Mouse (Mus musculus) midbrain, embryonic 12.5 days (tissue): Measurements from ENCODE around the gene Snx29. TPM values are rescaled to one million over a fixed set of nuclear protein-coding genes. Genes with fewer than 3 reads are reported as not detected.

ENCODE experiments used
- ATAC-seq: fragments of 200-750 bp; cut with Nextera tagmentation; 2 replicates; pipeline ENCODE4 v1.8.0; 2017; ENCODE audit warnings: low read depth, moderate TSS enrichment, moderate library complexity; ENCODE audit not compliant: low FRiP score
- H3K27ac ChIP-seq: fragments of 300-500 bp; sonication (generic); replicated peaks from 2 replicates; pipeline ENCODE4 v1.5.1; 2016; ENCODE audit warnings: mild to moderate bottlenecking
- H3K27me3 ChIP-seq: fragments of 300-500 bp; sonication (generic); 2 replicates; pipeline ENCODE4 v1.6.1; 2016; ENCODE audit warnings: mild to moderate bottlenecking
- H3K36me3 ChIP-seq: fragments of 300-500 bp; sonication (generic); 2 replicates; pipeline ENCODE4 v1.6.1; 2016
- H3K4me1 ChIP-seq: fragments of 300-500 bp; sonication (generic); 2 replicates; pipeline ENCODE4 v1.6.1; 2016
- H3K4me2 ChIP-seq: fragments of 300-500 bp; sonication (generic); replicated peaks from 2 replicates; pipeline ENCODE4 v1.6.1; 2016; ENCODE audit warnings: mild to moderate bottlenecking, moderate library complexity
- H3K4me3 ChIP-seq: fragments of 300-500 bp; sonication (generic); 2 replicates; pipeline ENCODE4 v1.5.1; 2016; ENCODE audit warnings: mild to moderate bottlenecking
- H3K9ac ChIP-seq: fragments of 300-500 bp; sonication (generic); replicated peaks from 2 replicates; pipeline ENCODE4 v1.6.1; 2016; ENCODE audit warnings: mild to moderate bottlenecking, moderate library complexity
- H3K9me3 ChIP-seq: fragments of 300-500 bp; sonication (generic); 2 replicates; pipeline ENCODE4 v1.6.1; 2016; ENCODE audit warnings: mild to moderate bottlenecking
- WGBS: fragments of 180-500 bp; shearing (Covaris S2); methylation state at CpG from one replicate; pipeline ENCODE4 v1.1.7; 2016; 5-methylcytosine and 5-hydroxymethylcytosine counted together
- polyA plus RNA-seq: library from polyadenylated mRNA; unstranded; fragments of >200 nt; fragmentation: Nextera tagmentation; extraction: Ambion mirVana; gene quantifications from 2 replicates; pipeline ENCODE4 v1.2.1, GENCODE M21; 2016

Snx29 gene
- polyA plus RNA-seq, 1 experiment from 2014 or later = 19.6 TPM

DNA sequence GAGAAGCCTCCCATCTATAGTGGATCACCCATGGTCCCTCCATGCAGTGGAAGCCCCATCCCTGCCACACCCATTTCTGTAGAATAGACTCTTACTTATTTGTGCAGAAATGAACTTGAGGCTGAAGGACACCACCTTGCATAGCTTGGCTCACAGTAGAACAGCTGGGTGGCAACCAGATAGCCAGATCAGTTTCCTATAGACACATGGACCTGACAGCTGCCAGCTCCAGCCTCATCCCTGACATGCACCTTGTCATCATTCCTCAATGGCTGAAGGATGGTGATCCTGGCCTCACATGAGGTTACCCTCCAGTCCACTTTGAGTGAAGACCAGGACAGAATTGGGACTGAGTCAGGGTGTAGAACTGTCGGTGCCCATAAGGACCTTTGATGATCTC lies 394.2 kb downstream of the Snx29 start:
- H3K27me3 ChIP-seq = no peaks in the 10 kb centered on the region
- H3K4me1 ChIP-seq = no peaks in the 10 kb centered on the region
- no peak overlapping the region for H3K4me3 ChIP-seq
- no peak overlapping the region for H3K9ac ChIP-seq
- WGBS = 95% methylated on average over 1 of the region's 1 CpGs
- ATAC-seq = no peak
- H3K27ac ChIP-seq = no peak overlapping the region
- no peak overlapping the region for H3K4me2 ChIP-seq
- H3K9me3 ChIP-seq = no peaks in the 10 kb centered on the region
- peaks cover 5% of the 10 kb centered on the region; the same call in 1 of the 2 replicates for H3K36me3 ChIP-seq

DNA sequence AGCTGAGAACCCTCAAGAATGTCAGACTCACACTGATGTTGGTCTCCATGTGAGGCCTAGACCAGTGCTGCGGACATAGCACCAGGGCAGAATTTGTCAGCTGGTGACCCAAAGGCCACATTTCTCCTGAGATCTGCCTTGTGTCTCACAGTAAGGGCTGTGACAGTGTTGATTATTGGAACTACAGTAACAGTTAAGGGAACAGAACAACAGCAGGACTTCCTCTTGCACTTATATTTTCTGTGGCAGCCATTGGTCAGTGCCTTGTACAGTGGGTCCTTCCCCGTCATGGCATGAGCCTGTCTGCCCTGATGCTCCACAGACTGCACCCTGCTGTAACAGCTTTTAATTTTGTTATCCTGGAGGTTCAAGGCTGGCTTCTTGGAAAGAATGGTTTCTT lies 403.2 kb downstream of the Snx29 start:
- no peak overlapping the region for H3K4me3 ChIP-seq
- no peak for ATAC-seq
- WGBS = 79% methylated on average over 2 of the region's 2 CpGs

GRCm38 (mm10) chr16:11727331-11727730 lies 404.6 kb downstream of the Snx29 start:
- H3K9ac ChIP-seq = no peak overlapping the region
- H3K27me3 ChIP-seq = no peaks in the 10 kb centered on the region
- no peak overlapping the region for H3K4me2 ChIP-seq
- no peaks in the 10 kb centered on the region for H3K4me1 ChIP-seq
- H3K36me3 ChIP-seq = no peaks in the 10 kb centered on the region
- 91% methylated on average over 9 of the region's 9 CpGs for WGBS
- ATAC-seq = no peak
- no peak overlapping the region for H3K27ac ChIP-seq
- H3K4me3 ChIP-seq = no peak overlapping the region
- no peaks in the 10 kb centered on the region for H3K9me3 ChIP-seq

More for the DNA sequence above, 403.2 kb downstream of the Snx29 start:
- H3K36me3 ChIP-seq = no peaks in the 10 kb centered on the region
- no peak overlapping the region for H3K27ac ChIP-seq
- no peak overlapping the region for H3K4me2 ChIP-seq
- H3K9me3 ChIP-seq = no peaks in the 10 kb centered on the region
- H3K9ac ChIP-seq = no peak overlapping the region
- H3K4me1 ChIP-seq = no peaks in the 10 kb centered on the region
- H3K27me3 ChIP-seq = no peaks in the 10 kb centered on the region

- Histone ChIP-seq H3K36me3 (no peaks in the 10 kb centered on the region), H3K4me3 (no peak overlapping the region), H3K4me1 (no peaks in the 10 kb centered on the region), H3K9ac (no peak overlapping the region), H3K27ac (no peak overlapping the region), H3K9me3 (no peaks in the 10 kb centered on the region), H3K4me2 (no peak overlapping the region), H3K27me3 (no peaks in the 10 kb centered on the region)
- ATAC-seq = no peak
- 81% methylated on average over 3 of the region's 3 CpGs for WGBS
Observed at GRCm38 (mm10) chr16:11728131-11728530, 405.4 kb downstream of the Snx29 start.

- no peaks in the 10 kb centered on the region for H3K36me3 ChIP-seq
- WGBS = 84% methylated on average over 3 of the region's 3 CpGs
- H3K4me3 ChIP-seq = no peak overlapping the region
- H3K27me3 ChIP-seq = no peaks in the 10 kb centered on the region
- ATAC-seq = no peak
- no peak overlapping the region for H3K4me2 ChIP-seq
- H3K9ac ChIP-seq = no peak overlapping the region
- H3K4me1 ChIP-seq = no peaks in the 10 kb centered on the region
- no peaks in the 10 kb centered on the region for H3K9me3 ChIP-seq
- H3K27ac ChIP-seq = no peak overlapping the region
Observed at GRCm38 (mm10) chr16:11728627-11729026, 405.9 kb downstream of the Snx29 start.

GRCm38 (mm10) chr16:11729111-11729510 lies 406.4 kb downstream of the Snx29 start:
- Histone ChIP-seq H3K27me3 (no peaks in the 10 kb centered on the region), H3K9ac (no peak overlapping the region), H3K4me1 (no peaks in the 10 kb centered on the region), H3K27ac (no peak overlapping the region), H3K4me2 (no peak overlapping the region), H3K4me3 (no peak overlapping the region), H3K9me3 (no peaks in the 10 kb centered on the region), H3K36me3 (no peaks in the 10 kb centered on the region)
- ATAC-seq = no peak
- 87% methylated on average over 6 of the region's 6 CpGs for WGBS

DNA sequence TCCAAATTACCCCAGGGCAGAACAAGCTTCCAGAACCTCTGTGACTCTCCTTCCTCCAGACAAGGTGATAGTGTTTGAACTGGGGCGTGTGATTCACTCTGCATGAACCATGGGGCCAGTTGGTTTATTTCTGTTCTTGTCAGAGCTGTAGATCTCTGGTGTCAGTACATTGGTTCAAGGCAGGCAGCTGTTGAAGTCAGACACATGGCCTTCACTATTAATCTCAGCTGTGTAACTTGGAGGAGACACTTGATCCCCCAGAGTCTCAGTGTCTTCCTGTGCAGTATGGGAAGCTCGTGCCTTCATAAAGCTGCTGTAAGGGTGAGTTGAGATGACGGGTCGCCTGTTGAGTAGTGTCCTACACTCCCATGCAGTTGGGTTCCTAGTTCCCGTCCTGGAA lies 407.1 kb downstream of the Snx29 start:
- 85% methylated on average over 5 of the region's 5 CpGs for WGBS

DNA sequence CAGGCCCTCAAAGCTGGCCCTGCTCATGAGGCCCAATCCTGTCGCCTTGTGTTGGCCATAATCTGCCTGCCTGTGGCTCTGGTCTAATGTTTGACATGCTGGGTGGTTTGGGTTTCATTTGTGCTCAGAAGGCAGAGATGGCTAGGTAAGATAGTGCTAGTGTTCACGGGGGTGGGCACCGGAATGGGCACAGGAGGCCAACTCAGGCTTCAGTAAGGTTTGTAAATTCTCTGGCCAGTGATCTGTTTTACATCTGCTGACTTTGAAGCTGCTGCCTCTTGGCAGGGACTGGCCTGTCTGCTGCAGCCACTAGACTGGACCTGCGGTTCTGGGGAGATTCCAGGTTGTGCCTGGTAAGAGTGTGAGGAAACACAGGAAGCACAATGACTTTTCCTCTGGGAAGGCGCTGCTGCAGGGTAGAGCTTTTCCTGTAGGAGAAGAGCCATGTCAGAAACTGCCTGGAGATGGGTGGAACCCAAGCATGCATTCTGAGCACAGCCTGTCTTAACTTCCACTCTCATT lies 408.4 kb downstream of the Snx29 start:
- H3K4me3 ChIP-seq = no peak overlapping the region
- no peaks in the 10 kb centered on the region for H3K27me3 ChIP-seq
- ATAC-seq = no peak
- H3K4me1 ChIP-seq = no peaks in the 10 kb centered on the region
- H3K36me3 ChIP-seq = no peaks in the 10 kb centered on the region
- no peak overlapping the region for H3K4me2 ChIP-seq
- H3K9ac ChIP-seq = no peak overlapping the region
- no peak overlapping the region for H3K27ac ChIP-seq
- H3K9me3 ChIP-seq = no peaks in the 10 kb centered on the region
- 84% methylated on average over 5 of the region's 5 CpGs for WGBS

More for the DNA sequence above, 407.1 kb downstream of the Snx29 start:
- no peak overlapping the region for H3K9ac ChIP-seq
- no peaks in the 10 kb centered on the region for H3K9me3 ChIP-seq
- no peak for ATAC-seq
- H3K27me3 ChIP-seq = no peaks in the 10 kb centered on the region
- H3K4me3 ChIP-seq = no peak overlapping the region
- no peaks in the 10 kb centered on the region for H3K4me1 ChIP-seq
- H3K27ac ChIP-seq = no peak overlapping the region
- H3K36me3 ChIP-seq = no peaks in the 10 kb centered on the region
- no peak overlapping the region for H3K4me2 ChIP-seq

GRCm38 (mm10) chr16:11738341-11738740 lies 415.6 kb downstream of the Snx29 start:
- no peaks in the 10 kb centered on the region for H3K9me3 ChIP-seq
- WGBS = 54% methylated on average over 7 of the region's 7 CpGs

DNA sequence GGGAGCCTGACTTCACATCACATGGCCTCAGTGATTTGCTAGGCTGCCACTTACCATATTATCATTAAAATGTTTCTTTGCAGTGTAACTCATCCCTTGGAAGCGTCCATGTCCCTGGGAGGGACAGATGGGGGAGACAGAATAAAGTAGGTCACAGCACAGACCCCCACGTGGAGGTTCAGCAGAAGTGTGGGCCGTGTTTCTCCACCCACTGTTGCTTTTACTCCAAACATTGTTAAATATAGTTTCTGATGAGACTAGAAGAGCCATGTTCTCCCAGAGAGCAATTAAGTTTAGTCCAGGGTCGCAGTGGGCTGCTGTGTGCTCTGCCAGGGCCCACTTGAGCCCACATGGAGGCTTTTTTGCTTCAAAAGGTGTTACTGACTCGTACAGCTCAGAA lies 419.2 kb downstream of the Snx29 start:
- Histone ChIP-seq H3K36me3 (no peaks in the 10 kb centered on the region), H3K9ac (no peak overlapping the region), H3K9me3 (no peaks in the 10 kb centered on the region), H3K4me2 (no peak overlapping the region), H3K27me3 (no peaks in the 10 kb centered on the region), H3K27ac (no peak overlapping the region), H3K4me1 (no peaks in the 10 kb centered on the region), H3K4me3 (no peak overlapping the region)
- ATAC-seq = no peak
- 86% methylated on average over 5 of the region's 5 CpGs for WGBS

More at GRCm38 (mm10) chr16:11738341-11738740, 415.6 kb downstream of the Snx29 start:
- no peak overlapping the region for H3K27ac ChIP-seq
- H3K36me3 ChIP-seq = no peaks in the 10 kb centered on the region
- no peak overlapping the region for H3K4me3 ChIP-seq
- no peak for ATAC-seq
- H3K4me2 ChIP-seq = no peak overlapping the region
- no peaks in the 10 kb centered on the region for H3K27me3 ChIP-seq
- H3K4me1 ChIP-seq = no peaks in the 10 kb centered on the region
- H3K9ac ChIP-seq = no peak overlapping the region

- Histone ChIP-seq H3K4me2 (no peak overlapping the region), H3K4me1 (no peaks in the 10 kb centered on the region), H3K9ac (no peak overlapping the region), H3K36me3 (no peaks in the 10 kb centered on the region), H3K27ac (no peak overlapping the region), H3K27me3 (no peaks in the 10 kb centered on the region), H3K4me3 (no peak overlapping the region), H3K9me3 (no peaks in the 10 kb centered on the region)
- no peak for ATAC-seq
- WGBS = 86% methylated on average over 7 of the region's 7 CpGs
Observed at GRCm38 (mm10) chr16:11742351-11742750, 419.6 kb downstream of the Snx29 start.

DNA sequence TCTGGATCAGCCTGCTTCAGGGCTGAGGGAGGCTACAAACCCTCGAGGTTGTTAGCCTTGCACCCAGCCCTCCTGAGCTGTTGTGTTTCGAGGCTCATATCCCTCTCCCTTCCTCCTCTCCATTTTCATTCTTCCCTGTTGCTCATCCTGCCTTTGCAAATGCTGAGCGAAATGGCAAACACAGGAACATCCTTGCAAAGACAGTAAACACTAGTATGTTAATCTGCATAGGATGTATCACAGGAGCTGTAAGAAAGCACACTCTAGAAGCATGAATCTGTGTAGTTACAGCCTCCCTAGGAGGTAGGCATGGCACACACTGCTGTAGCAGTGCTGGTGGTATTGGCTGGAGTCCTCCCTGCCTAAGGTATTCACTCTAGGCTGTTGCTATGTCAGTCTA lies 420.3 kb downstream of the Snx29 start:
- no peaks in the 10 kb centered on the region for H3K27me3 ChIP-seq
- H3K36me3 ChIP-seq = no peaks in the 10 kb centered on the region
- H3K4me1 ChIP-seq = no peaks in the 10 kb centered on the region
- no peak overlapping the region for H3K4me3 ChIP-seq
- no peak overlapping the region for H3K4me2 ChIP-seq
- H3K9ac ChIP-seq = no peak overlapping the region
- ATAC-seq = no peak
- no peak overlapping the region for H3K27ac ChIP-seq
- no peaks in the 10 kb centered on the region for H3K9me3 ChIP-seq
- WGBS = 71% methylated on average over 3 of the region's 3 CpGs

- Histone ChIP-seq H3K27ac (no peak overlapping the region), H3K4me2 (no peak overlapping the region), H3K4me3 (no peak overlapping the region), H3K27me3 (no peaks in the 10 kb centered on the region), H3K36me3 (no peaks in the 10 kb centered on the region), H3K9ac (no peak overlapping the region), H3K9me3 (no peaks in the 10 kb centered on the region), H3K4me1 (no peaks in the 10 kb centered on the region)
- WGBS = 85% methylated on average over 4 of the region's 4 CpGs
- ATAC-seq = no peak
Observed at GRCm38 (mm10) chr16:11743724-11744123, 421.0 kb downstream of the Snx29 start.
